Mouse (Mus musculus) spleen, postnatal 10 days (tissue): ENCODE data around the gene Cacnb3.

ENCODE experiments used
- DNase-seq, 2 experiments: peaks; one replicate each; pipeline ENCODE4 v3.0.0; 2021 to 2022; ENCODE audit warnings: low spot score in 2 of 2

Gene Cacnb3

GRCm38 (mm10) chr15:98635291-98635841, 4.7 kb downstream of the Cacnb3 start:
- DNase-seq, result no peak

- no peak for DNase-seq
Observed at GRCm38 (mm10) chr15:98636517-98636916, 5.9 kb downstream of the Cacnb3 start.

GRCm38 (mm10) chr15:98637155-98637554, 6.5 kb downstream of the Cacnb3 start:
- no peak for DNase-seq

- no peak for DNase-seq
Observed at GRCm38 (mm10) chr15:98640157-98640556, 9.5 kb downstream of the Cacnb3 start.

- DNase-seq, result no peak
Observed at GRCm38 (mm10) chr15:98644406-98644805, 13.8 kb downstream of the Cacnb3 start.

- no peak for DNase-seq
Observed at GRCm38 (mm10) chr15:98645057-98646026, 14.7 kb downstream of the Cacnb3 start.

GRCm38 (mm10) chr15:98646737-98647136, 16.1 kb downstream of the Cacnb3 start:
- DNase-seq, result no peak

- DNase-seq, result no peak
Observed at GRCm38 (mm10) chr15:98647308-98647707, 16.7 kb downstream of the Cacnb3 start.

- DNase-seq, result no peak
Observed at GRCm38 (mm10) chr15:98648071-98648470, 17.4 kb downstream of the Cacnb3 start.

- no peak for DNase-seq
Observed at GRCm38 (mm10) chr15:98651431-98651830, 20.8 kb downstream of the Cacnb3 start.

GRCm38 (mm10) chr15:98652174-98652573, 21.5 kb downstream of the Cacnb3 start:
- DNase-seq, result no peak

- DNase-seq, result no peak
Observed at GRCm38 (mm10) chr15:98656982-98657751, 26.5 kb downstream of the Cacnb3 start.

GRCm38 (mm10) chr15:98662198-98662566, 31.5 kb downstream of the Cacnb3 start:
- no peak for DNase-seq

GRCm38 (mm10) chr15:98662567-98663545, 32.2 kb downstream of the Cacnb3 start, which contains the start of gene Ddx23:
TSS of gene Ddx23 (minus strand) at chr15:98662894.
- DNase-seq, result peak; percentile 93 to 99

- no peak for DNase-seq
Observed at GRCm38 (mm10) chr15:98664042-98664907, 33.6 kb downstream of the Cacnb3 start.

- no peak for DNase-seq
Observed at GRCm38 (mm10) chr15:98672592-98672991, 42.0 kb downstream of the Cacnb3 start.

GRCm38 (mm10) chr15:98673732-98674131, 43.1 kb downstream of the Cacnb3 start:
- no peak for DNase-seq

GRCm38 (mm10) chr15:98674284-98674993, 43.8 kb downstream of the Cacnb3 start:
- no peak for DNase-seq

GRCm38 (mm10) chr15:98674994-98675545, 44.4 kb downstream of the Cacnb3 start:
- no peak for DNase-seq
